Mouse (Mus musculus) liver, embryonic 11.5 days (tissue): Measurements from ENCODE around the gene Pnpla8. TPM values are rescaled to one million over a fixed set of nuclear protein-coding genes. Genes with fewer than 3 reads are reported as not detected.

Source experiments
- ATAC-seq: fragments of 200-750 bp; cut with Nextera tagmentation; replicated peaks from 2 replicates; pipeline ENCODE4 v1.8.0; 2017; ENCODE audit warnings: moderate number of reproducible peaks, mild to moderate bottlenecking, moderate TSS enrichment, moderate library complexity; ENCODE audit not compliant: low FRiP score
- DNase-seq: peaks from one replicate; pipeline ENCODE4 v3.0.0-alpha.2; 2017; ENCODE audit warnings: low spot score
- H3K27ac ChIP-seq: fragments of 300-500 bp; sonication (generic); 2 replicates; pipeline ENCODE4 v1.5.1; 2014; ENCODE audit warnings: mild to moderate bottlenecking, low read depth, low read length, control low read depth
- H3K27me3 ChIP-seq: fragments of 300-500 bp; sonication (generic); replicated peaks from 2 replicates; pipeline ENCODE4 v1.6.1; 2014; ENCODE audit warnings: low read length, mixed read lengths; ENCODE audit not compliant: control insufficient read depth, insufficient read depth
- H3K36me3 ChIP-seq: fragments of 300-500 bp; sonication (generic); 2 replicates; pipeline ENCODE4 v1.6.1; 2014; ENCODE audit warnings: mild to moderate bottlenecking, low read length, moderate library complexity, mixed read lengths; ENCODE audit not compliant: control insufficient read depth, insufficient read depth
- H3K4me1 ChIP-seq: fragments of 300-500 bp; sonication (generic); replicated peaks from 2 replicates; pipeline ENCODE4 v1.6.1; 2014; ENCODE audit warnings: low read length, mixed read lengths; ENCODE audit not compliant: control insufficient read depth, insufficient read depth
- H3K4me2 ChIP-seq: fragments of 300-500 bp; sonication (generic); 2 replicates; pipeline ENCODE4 v1.6.1; 2014; ENCODE audit warnings: mild to moderate bottlenecking, control low read depth, moderate library complexity
- H3K4me3 ChIP-seq: fragments of 300-500 bp; sonication (generic); 2 replicates; pipeline ENCODE4 v1.5.1; 2014; ENCODE audit warnings: low read depth, low read length, control low read depth
- H3K9ac ChIP-seq: fragments of 300-500 bp; sonication (generic); 2 replicates; pipeline ENCODE4 v1.6.1; 2014; ENCODE audit warnings: low read depth, low read length, control low read depth
- H3K9me3 ChIP-seq: fragments of 300-500 bp; sonication (generic); 2 replicates; pipeline ENCODE4 v1.6.1; 2016; ENCODE audit warnings: low read length, inconsistent platforms, mixed read lengths; ENCODE audit not compliant: control insufficient read depth
- WGBS: fragments of 180-500 bp; shearing (Covaris S2); extraction: QIAGEN DNeasy Blood & Tissue Kit; methylation state at CpG from one replicate; pipeline ENCODE4 v1.1.7; 2014; 5-methylcytosine and 5-hydroxymethylcytosine counted together
- polyA plus RNA-seq: library from polyadenylated mRNA; unstranded; fragments of >200 nt; fragmentation: Nextera tagmentation; extraction: Ambion mirVana; gene quantifications from 2 replicates; pipeline ENCODE4 v1.2.1, GENCODE M21; 2014

Pnpla8 gene
- polyA plus RNA-seq, 1 experiment from 2014 or later: 29.3 TPM

DNA sequence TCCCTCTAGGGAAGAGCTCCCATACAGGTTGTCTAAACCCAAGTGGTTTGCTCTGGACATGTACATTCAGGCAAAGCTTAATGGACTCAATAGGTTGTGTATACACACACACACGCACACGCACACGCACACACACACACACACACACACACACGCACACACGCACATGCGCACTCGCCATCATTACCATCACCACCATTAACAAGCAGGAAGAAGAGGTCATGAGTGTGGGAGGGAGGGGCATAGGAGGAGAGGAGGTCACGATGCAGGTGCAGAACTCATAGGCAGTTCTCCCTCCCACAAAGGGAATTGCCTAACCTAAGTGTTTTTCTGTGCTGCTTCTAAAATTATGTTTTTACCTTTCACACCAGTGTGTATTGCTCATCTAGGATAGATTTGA is 65.8 kb downstream of the Pnpla8 start:
- Histone ChIP-seq H3K4me3 (no peak overlapping the region), H3K27ac (no peak overlapping the region), H3K36me3 (no peaks in the 10 kb centered on the region; the same call in 1 of the 2 replicates), H3K9ac (no peak overlapping the region), H3K4me1 (no peaks in the 10 kb centered on the region), H3K4me2 (no peak overlapping the region), H3K27me3 (no peaks in the 10 kb centered on the region), H3K9me3 (no peaks in the 10 kb centered on the region)
- ATAC-seq (no peak), DNase-seq (no peak)
- WGBS: 84% methylated on average over 8 of the region's 8 CpGs

DNA sequence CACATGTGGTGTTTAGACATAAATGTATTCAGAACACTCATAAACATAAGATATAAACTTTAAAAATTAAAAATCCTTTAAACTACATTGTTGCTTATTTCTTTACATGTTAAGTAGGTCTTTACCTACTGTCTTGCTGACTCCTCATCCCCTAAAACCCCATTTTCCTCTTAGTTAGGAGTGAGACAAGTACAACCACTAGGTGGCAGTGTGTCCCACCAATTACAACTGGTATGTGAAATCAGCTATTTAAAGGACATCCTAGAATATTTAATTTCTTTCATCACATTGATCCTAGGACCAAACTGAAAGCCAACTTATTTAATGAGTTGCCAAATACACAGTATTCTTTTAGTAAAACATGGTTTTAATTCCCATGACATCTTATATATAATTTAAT is 71.1 kb downstream of the Pnpla8 start:
- Histone ChIP-seq H3K27me3 (no peaks in the 10 kb centered on the region), H3K9me3 (no peaks in the 10 kb centered on the region), H3K27ac (no peak overlapping the region), H3K4me2 (no peak overlapping the region), H3K36me3 (no peaks in the 10 kb centered on the region), H3K4me3 (no peak overlapping the region), H3K9ac (no peak overlapping the region), H3K4me1 (no peaks in the 10 kb centered on the region)
- ATAC-seq: no peak
- no peak for DNase-seq

GRCm38 (mm10) chr12:44300793-44301192 is 79.6 kb downstream of the Pnpla8 start:
- Histone ChIP-seq H3K4me3 (no peak overlapping the region), H3K9ac (no peak overlapping the region), H3K9me3 (no peaks in the 10 kb centered on the region), H3K36me3 (no peaks in the 10 kb centered on the region), H3K4me2 (no peak overlapping the region), H3K27ac (no peak overlapping the region), H3K27me3 (no peaks in the 10 kb centered on the region), H3K4me1 (no peaks in the 10 kb centered on the region)
- no peak for ATAC-seq
- DNase-seq: no peak

DNA sequence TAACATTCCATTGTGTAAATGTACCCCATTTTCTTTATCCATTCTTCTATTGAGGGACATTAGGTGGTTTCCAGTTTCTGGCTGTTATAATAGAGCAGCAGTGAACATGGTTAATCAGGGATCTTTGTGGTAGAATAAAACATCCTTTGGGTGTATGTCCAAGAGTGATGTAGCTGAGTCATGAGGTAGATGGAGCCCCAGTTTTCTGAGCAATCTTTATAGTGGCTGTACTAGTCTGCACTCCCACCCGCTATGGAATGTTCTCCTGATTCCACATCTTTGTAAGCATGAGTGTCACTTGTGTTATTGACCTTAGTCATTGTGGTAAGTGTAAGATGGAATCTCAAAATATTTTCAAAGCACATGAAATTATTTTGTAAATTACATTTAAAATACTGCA is 82.8 kb downstream of the Pnpla8 start:
- no peak for DNase-seq
- 95% methylated on average over 1 of the region's 1 CpGs for WGBS
- no peaks in the 10 kb centered on the region for H3K36me3 ChIP-seq

DNA sequence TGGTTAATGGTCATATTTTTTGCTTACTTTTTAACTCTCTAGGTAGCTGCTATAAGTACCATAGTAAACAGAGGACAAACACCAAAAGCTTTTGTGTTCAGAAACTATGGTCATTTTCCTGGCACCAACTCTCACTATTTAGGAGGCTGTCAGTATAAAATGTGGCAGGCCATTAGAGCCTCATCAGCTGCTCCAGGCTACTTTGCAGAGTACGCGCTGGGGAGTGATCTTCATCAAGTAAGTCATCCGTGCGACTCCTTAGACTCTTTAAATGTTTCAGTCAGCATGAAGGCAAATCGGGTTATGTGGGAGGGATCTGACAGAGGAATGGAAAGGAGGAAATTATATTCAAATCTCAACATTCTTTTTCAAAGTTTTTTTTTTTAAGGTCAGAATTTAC is 83.7 kb downstream of the Pnpla8 start:
- Histone ChIP-seq H3K4me3 (no peak overlapping the region), H3K4me1 (no peaks in the 10 kb centered on the region), H3K27me3 (no peaks in the 10 kb centered on the region), H3K9me3 (no peaks in the 10 kb centered on the region), H3K4me2 (no peak overlapping the region), H3K27ac (no peak overlapping the region), H3K36me3 (no peaks in the 10 kb centered on the region), H3K9ac (no peak overlapping the region)
- no peak for ATAC-seq
- no peak for DNase-seq
- WGBS: 88% methylated on average over 5 of the region's 5 CpGs

More for the DNA sequence above, 82.8 kb downstream of the Pnpla8 start:
- Histone ChIP-seq H3K27ac (no peak overlapping the region), H3K27me3 (no peaks in the 10 kb centered on the region), H3K4me3 (no peak overlapping the region), H3K9me3 (no peaks in the 10 kb centered on the region), H3K4me2 (no peak overlapping the region), H3K4me1 (no peaks in the 10 kb centered on the region), H3K9ac (no peak overlapping the region)
- no peak for ATAC-seq

DNA sequence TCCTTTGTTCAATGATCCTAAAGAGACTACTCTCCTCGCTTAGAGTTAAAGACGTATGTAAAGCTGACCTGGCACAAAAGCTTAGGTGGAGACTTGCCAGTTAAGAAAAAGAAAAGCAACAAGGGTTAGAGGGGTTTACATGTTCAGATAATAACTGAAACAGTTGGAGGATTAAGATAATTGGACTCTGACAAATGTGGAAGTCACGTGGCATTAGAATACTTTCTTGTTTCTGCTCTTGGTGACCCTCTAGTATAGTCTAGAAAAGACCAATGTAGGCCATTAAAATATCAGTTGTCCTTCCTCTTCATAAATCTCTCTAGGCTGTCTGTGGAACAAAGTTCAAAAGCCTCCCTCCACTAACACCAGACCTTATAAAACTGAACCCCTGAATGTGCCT is 87.1 kb downstream of the Pnpla8 start:
- Histone ChIP-seq H3K27me3 (no peaks in the 10 kb centered on the region), H3K4me3 (no peak overlapping the region), H3K27ac (no peak overlapping the region), H3K9me3 (no peaks in the 10 kb centered on the region), H3K9ac (no peak overlapping the region), H3K4me1 (no peaks in the 10 kb centered on the region), H3K36me3 (no peaks in the 10 kb centered on the region), H3K4me2 (no peak overlapping the region)
- 81% methylated on average over 3 of the region's 3 CpGs for WGBS
- ATAC-seq: no peak
- DNase-seq: no peak

DNA sequence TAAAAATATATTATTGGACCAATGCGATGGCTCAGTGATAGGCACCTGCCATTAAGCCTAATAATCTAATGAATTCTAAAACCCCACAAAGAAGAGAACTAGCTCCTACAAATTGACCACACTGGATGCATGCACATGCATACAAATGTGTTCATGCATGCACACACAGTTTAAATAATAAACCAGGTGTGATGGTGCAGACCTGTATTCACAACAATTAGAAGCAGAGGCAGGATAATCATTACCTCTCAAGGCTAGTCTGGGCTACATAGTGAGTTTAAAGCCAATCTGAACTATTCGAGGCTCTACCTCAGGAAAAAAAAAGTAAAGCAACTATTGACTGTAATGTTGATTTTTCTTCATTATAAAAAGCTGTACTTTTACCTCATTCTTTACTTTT is 94.0 kb downstream of the Pnpla8 start:
- WGBS: 81% methylated on average over 2 of the region's 2 CpGs
- Histone ChIP-seq H3K9ac (no peak overlapping the region), H3K27ac (no peak overlapping the region), H3K4me1 (no peaks in the 10 kb centered on the region), H3K4me2 (no peak overlapping the region), H3K36me3 (no peaks in the 10 kb centered on the region; the same call in 1 of the 2 replicates), H3K4me3 (no peak overlapping the region), H3K27me3 (no peaks in the 10 kb centered on the region), H3K9me3 (no peaks in the 10 kb centered on the region)
- no peak for DNase-seq
- no peak for ATAC-seq

DNA sequence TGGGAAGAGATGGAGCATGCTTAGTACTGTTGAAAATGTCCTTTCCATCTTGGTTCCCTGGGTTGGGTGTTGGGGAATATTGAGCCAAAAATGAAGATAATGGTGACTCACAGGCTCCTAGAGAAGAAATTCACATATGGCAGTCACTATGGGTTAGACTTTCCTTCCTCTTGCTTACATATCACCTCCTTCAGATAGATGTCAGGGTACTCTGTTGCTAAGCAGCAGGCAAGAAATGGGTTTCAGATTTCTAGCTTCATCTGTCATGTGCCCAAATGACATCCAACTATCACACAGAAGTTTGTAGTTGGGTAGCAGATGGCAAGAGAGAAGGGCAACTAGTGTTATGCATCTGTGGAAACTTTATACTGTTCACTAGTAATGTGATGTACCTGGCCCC is 103.9 kb downstream of the Pnpla8 start:
- H3K4me1 ChIP-seq: 0 out of 2 replicates have a peak, but pooled peaks cover 3% of the 10 kb centered on the region
- H3K4me2 ChIP-seq: no peak overlapping the region
- ATAC-seq (no peak), DNase-seq (no peak)
- no peak overlapping the region for H3K27ac ChIP-seq
- no peak overlapping the region for H3K4me3 ChIP-seq
- no peaks in the 10 kb centered on the region for H3K9me3 ChIP-seq
- peaks cover 27% of the 10 kb centered on the region for H3K27me3 ChIP-seq
- no peaks in the 10 kb centered on the region for H3K36me3 ChIP-seq
- no peak overlapping the region for H3K9ac ChIP-seq

DNA sequence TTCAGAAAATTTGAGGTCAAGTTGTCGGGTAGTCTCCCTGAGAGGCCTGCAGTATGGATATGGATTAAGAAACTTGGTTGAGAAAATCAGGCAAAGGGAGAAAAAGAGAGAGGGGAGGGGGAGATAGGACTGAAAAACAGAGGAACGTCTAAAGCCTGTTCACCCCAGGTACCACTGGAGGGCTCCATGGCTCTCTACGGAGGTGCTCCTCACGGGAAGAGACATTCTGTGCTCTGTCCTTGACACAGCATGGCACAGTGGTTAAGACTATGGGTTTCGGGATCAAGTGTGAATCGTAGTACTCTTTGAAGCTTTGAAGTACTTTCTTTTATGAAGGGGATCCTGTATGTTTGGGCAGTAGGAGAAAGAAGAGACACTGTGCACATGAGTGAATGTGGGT is 106.3 kb downstream of the Pnpla8 start:
- no peaks in the 10 kb centered on the region for H3K9me3 ChIP-seq
- H3K27ac ChIP-seq: no peak overlapping the region
- no peak overlapping the region for H3K4me3 ChIP-seq
- ATAC-seq (0 out of 2 replicates have a peak, but pooled peaks have one; percentile 30), DNase-seq (no peak)
- no peaks in the 10 kb centered on the region for H3K36me3 ChIP-seq
- no peak overlapping the region for H3K4me2 ChIP-seq
- 37% methylated on average over 6 of the region's 6 CpGs for WGBS
- H3K27me3 ChIP-seq: peaks cover 35% of the 10 kb centered on the region
- 0 out of 2 replicates have a peak, but pooled peaks cover 3% of the 10 kb centered on the region for H3K4me1 ChIP-seq
- no peak overlapping the region for H3K9ac ChIP-seq
